ENCODE assay signal across 20 mouse cellular contexts in the genomic region with DNA sequence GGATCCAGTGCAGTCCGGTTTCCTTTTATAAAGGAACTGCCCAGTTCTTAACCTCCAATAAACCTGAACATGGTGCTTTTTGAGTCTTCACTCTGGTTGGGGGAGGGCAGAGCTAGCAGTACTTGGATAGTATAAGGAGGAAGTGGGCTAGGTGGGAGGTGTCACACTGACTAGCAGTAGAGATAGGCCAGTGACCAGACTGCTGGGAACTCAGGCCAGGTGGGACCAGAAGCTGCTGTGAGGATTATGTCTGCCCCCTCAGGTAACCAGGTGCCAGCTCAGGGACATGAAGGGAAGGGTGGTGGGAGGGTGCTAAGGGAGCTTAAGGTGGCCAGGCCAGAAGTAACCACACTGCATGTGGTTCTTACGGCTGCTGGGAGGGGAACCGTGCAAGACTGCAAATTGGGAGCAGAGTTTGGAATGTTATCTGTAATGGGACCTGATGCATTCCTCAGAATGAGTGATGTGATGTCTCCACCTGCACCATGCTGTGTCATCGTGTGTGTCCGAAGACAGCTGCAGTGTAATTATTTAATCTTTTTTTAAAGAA. TPM values are rescaled to one million over a fixed set of nuclear protein-coding genes. Genes with fewer than 3 reads are reported as not detected.
A peak's percentile ranks its signal among the peaks of the same experiment; 100 is the strongest.
DNase-seq lines count a peak whose midpoint lies in the region; ATAC-seq and TF ChIP-seq lines count a peak whose summit lies in the region.
"Had no signal": no experiment of that assay in that cellular context is flagged by ENCODE, and none has a peak within 500 bp of the region (broad histone marks: within the 10 kb centered on the region; RNA-seq: fewer than 3 reads in every experiment).

No protein-coding gene starts in this region.

- no peak for TF ChIP-seq POLR2A in liver, adult 2 months (IDR thresholded peaks at IDR 0.05; ENCODE audit: extremely low read depth, insufficient read depth, low read length)

- H3K27ac ChIP-seq in liver, adult 2 months (replicated peaks; ENCODE audit: insufficient read depth, low read depth, low read length): no peak overlapping the region
- H3K27ac ChIP-seq in liver, postnatal 0 days (ENCODE audit: low read depth): no peak overlapping the region
- peak overlapping the region; percentile 90 for H3K27ac ChIP-seq in liver, embryonic 13.5 days
- H3K27ac ChIP-seq: embryonic facial prominence, embryonic 13.5 days; hindbrain, embryonic 10.5 days; left cerebral cortex, adult 2 months; midbrain, embryonic 15.5 days; stomach, embryonic 15.5 days had no signal

- WGBS in liver, adult 2 months: 81% methylated on average over 5 of the region's 5 CpGs
- 64% methylated on average over 5 of the region's 5 CpGs for WGBS in liver, postnatal 0 days (ENCODE audit: insufficient replicate concordance)
- 49% methylated on average over 5 of the region's 5 CpGs for WGBS in liver, embryonic 13.5 days (ENCODE audit: insufficient replicate concordance)

- no peak overlapping the region for H3K9ac ChIP-seq in liver, adult 2 months (ENCODE audit: low read depth, low read length)
- H3K9ac ChIP-seq in liver, postnatal 0 days (replicated peaks): no peak overlapping the region
- H3K9ac ChIP-seq in liver, embryonic 13.5 days: 0 out of 2 replicates have a peak overlapping the region, but pooled peaks have one; percentile 15
- H3K9ac ChIP-seq: embryonic facial prominence, embryonic 13.5 days; midbrain, embryonic 15.5 days; stomach, embryonic 15.5 days had no signal

- H3K9me3 ChIP-seq in liver, postnatal 0 days (ENCODE audit: low read length): no peaks in the 10 kb centered on the region
- H3K9me3 ChIP-seq in G1E (replicated peaks): no peaks in the 10 kb centered on the region
- no peaks in the 10 kb centered on the region for H3K9me3 ChIP-seq in liver, embryonic 13.5 days (replicated peaks)
- H3K9me3 ChIP-seq: embryonic facial prominence, embryonic 13.5 days; hindbrain, embryonic 10.5 days; megakaryocyte, embryonic 14.5 days; midbrain, embryonic 15.5 days; stomach, embryonic 15.5 days had no signal

- no peaks in the 10 kb centered on the region for H3K27me3 ChIP-seq in liver, adult 2 months (ENCODE audit: control insufficient read depth, insufficient read depth, low read length)
- H3K27me3 ChIP-seq in liver, postnatal 0 days (ENCODE audit: insufficient read depth, low read length): no peaks in the 10 kb centered on the region
- H3K27me3 ChIP-seq in G1E (ENCODE audit: insufficient read depth, low read length): no peaks in the 10 kb centered on the region
- H3K27me3 ChIP-seq in liver, embryonic 13.5 days: no peaks in the 10 kb centered on the region
- H3K27me3 ChIP-seq: embryonic facial prominence, embryonic 13.5 days; megakaryocyte, embryonic 14.5 days; midbrain, embryonic 15.5 days; stomach, embryonic 15.5 days had no signal

- DNase-seq in cerebellum, adult 9-10 months: peak; percentile 1
- no peak for DNase-seq in cerebellum, postnatal 36 days
- DNase-seq in liver, adult 2 months (ENCODE audit: extremely low read depth, low read depth, low spot score): peak; percentile 26
- no peak for DNase-seq in liver, postnatal 0 days
- DNase-seq in G1E (ENCODE audit: low spot score): peak; percentile 48
- DNase-seq in liver, embryonic 13.5 days: no peak
- DNase-seq in layer of hippocampus, postnatal 25 days (ENCODE audit: extremely low spot score in 1 of 2, low spot score in 1 of 2): no peak
- DNase-seq in gastrocnemius, postnatal 4 days (ENCODE audit: low spot score in 2 of 2): no peak
- DNase-seq: B cell, adult 2 months; cerebellum, adult 8-10 months; kidney, adult 18-20 months; lung, adult 2 months; retina, postnatal 1 day had no signal

- H3K4me3 ChIP-seq in liver, adult 2 months (ENCODE audit: insufficient read depth, low read depth, low read length): no peak overlapping the region
- no peak overlapping the region for H3K4me3 ChIP-seq in liver, postnatal 0 days (ENCODE audit: low read depth, low read length)
- H3K4me3 ChIP-seq in G1E (ENCODE audit: low read depth, low read length): peak overlapping the region; percentile 100; the same call in 1 of the 2 replicates
- no peak overlapping the region for H3K4me3 ChIP-seq in liver, embryonic 13.5 days (replicated peaks)
- H3K4me3 ChIP-seq: embryonic facial prominence, embryonic 13.5 days; hindbrain, embryonic 10.5 days; left cerebral cortex, adult 2 months; megakaryocyte, embryonic 14.5 days; midbrain, embryonic 15.5 days; stomach, embryonic 15.5 days had no signal

- H3K4me2 ChIP-seq in liver, postnatal 0 days (ENCODE audit: low read depth, low read length): no peak overlapping the region
- no peak overlapping the region for H3K4me2 ChIP-seq in liver, embryonic 13.5 days
- H3K4me2 ChIP-seq: embryonic facial prominence, embryonic 13.5 days; midbrain, embryonic 15.5 days; stomach, embryonic 15.5 days had no signal

- H3K79me2 ChIP-seq in liver, adult 2 months (ENCODE audit: control insufficient read depth, insufficient read depth, low read length): peaks cover 12% of the 10 kb centered on the region; the same call in 1 of the 2 replicates

- ATAC-seq in liver, postnatal 0 days: no peak
- ATAC-seq in G1E (ENCODE audit: extremely low read depth, insufficient number of reproducible peaks, low FRiP score, poor library complexity, severe bottlenecking): peak; percentile 23; the same call in 1 of the 2 replicates
- no peak for ATAC-seq in liver, embryonic 13.5 days (ENCODE audit: low read depth)
- ATAC-seq: forebrain, embryonic 16.5 days; midbrain, embryonic 15.5 days had no signal

- TF ChIP-seq EP300 in liver, postnatal 0 days (IDR thresholded peaks at IDR 0.05; ENCODE audit: low read depth): no peak

- no peak for TF ChIP-seq CTCF in liver, adult 2 months (IDR thresholded peaks at IDR 0.05; ENCODE audit: low read depth, low read length)
- TF ChIP-seq CTCF in liver, postnatal 0 days (IDR thresholded peaks at IDR 0.05; ENCODE audit: low read depth): no peak
- TF ChIP-seq CTCF in G1E (IDR thresholded peaks at IDR 0.05; ENCODE audit: low read depth, low read length): no peak

- H3K36me3 ChIP-seq in liver, adult 2 months (ENCODE audit: control insufficient read depth, insufficient read depth, low read length): peaks cover 15% of the 10 kb centered on the region
- peaks cover 69% of the 10 kb centered on the region for H3K36me3 ChIP-seq in liver, postnatal 0 days (replicated peaks; ENCODE audit: insufficient read depth, low read length)
- H3K36me3 ChIP-seq in G1E (replicated peaks): peaks cover 81% of the 10 kb centered on the region
- H3K36me3 ChIP-seq in liver, embryonic 13.5 days: peaks cover 80% of the 10 kb centered on the region

- peaks cover 7% of the 10 kb centered on the region for H3K4me1 ChIP-seq in liver, adult 2 months (ENCODE audit: control insufficient read depth, insufficient read depth, low read length)
- H3K4me1 ChIP-seq in liver, postnatal 0 days (ENCODE audit: insufficient read depth): peaks cover 10% of the 10 kb centered on the region
- peaks cover 79% of the 10 kb centered on the region for H3K4me1 ChIP-seq in G1E (ENCODE audit: insufficient read depth, low read depth, low read length)
- peaks cover 67% of the 10 kb centered on the region for H3K4me1 ChIP-seq in liver, embryonic 13.5 days (replicated peaks)

RNA-seq across cellular contexts. Expression of a gene that starts 4.2 kb away (rescaled TPM):
- 6.5 and 12.5 TPM in 2 replicates for total RNA-seq in liver, adult 2 months (2014; rRNA removed)
- 32.6 and 69.6 TPM in 2 replicates for polyA plus RNA-seq in liver, adult 2 months (2012; rRNA removed)
- polyA plus RNA-seq in liver, postnatal 0 days (2015; fragmentation: Nextera tagmentation; extraction: Ambion mirVana): 32.4 and 32.5 TPM in 2 replicates
- total RNA-seq in G1E (2014; fragmentation: Nextera tagmentation) (40.3 and 47.7 TPM in 2 replicates), G1E (2017) (66.9 and 71.7 TPM in 2 replicates)
- polyA plus RNA-seq in G1E (2012): 297 and 313 TPM in 2 replicates
- polyA plus RNA-seq in liver, embryonic 13.5 days (2015; fragmentation: Nextera tagmentation; extraction: Ambion mirVana): 89.6 and 90.5 TPM in 2 replicates
- 10 to 100 TPM; 23.5 to 25.5 TPM for total RNA-seq in layer of hippocampus, postnatal 25 days (2021)
- 10 to 100 TPM; 25.0 to 28.7 TPM for total RNA-seq in gastrocnemius, postnatal 4 days (2021)

RNA-seq across cellular contexts. Expression of a gene that starts 6.2 kb away (rescaled TPM):
- 51.7 and 60.4 TPM in 2 replicates for total RNA-seq in liver, adult 2 months (2014; rRNA removed)
- 91.8 and 98.3 TPM in 2 replicates for polyA plus RNA-seq in liver, adult 2 months (2012; rRNA removed)
- 128 and 129 TPM in 2 replicates for polyA plus RNA-seq in liver, postnatal 0 days (2015; fragmentation: Nextera tagmentation; extraction: Ambion mirVana)
- total RNA-seq in G1E (2014; fragmentation: Nextera tagmentation): 198 and 222 TPM in 2 replicates
- total RNA-seq in G1E (2017): 173 and 175 TPM in 2 replicates
- polyA plus RNA-seq in G1E (2012): 475 and 545 TPM in 2 replicates
- polyA plus RNA-seq in liver, embryonic 13.5 days (2015; fragmentation: Nextera tagmentation; extraction: Ambion mirVana): 282 and 290 TPM in 2 replicates
- 100 to 1,000 TPM; 118 to 122 TPM for total RNA-seq in layer of hippocampus, postnatal 25 days (2021)
- total RNA-seq in gastrocnemius, postnatal 4 days (2021): 100 to 1,000 TPM; 146 to 158 TPM

RNA-seq across cellular contexts. Expression of a gene that starts 12.7 kb away (rescaled TPM):
- total RNA-seq in liver, adult 2 months (2014; rRNA removed): 17.6 and 27.9 TPM in 2 replicates
- polyA plus RNA-seq in liver, adult 2 months (2012; rRNA removed): 44.1 and 47.4 TPM in 2 replicates
- polyA plus RNA-seq in liver, postnatal 0 days (2015; fragmentation: Nextera tagmentation; extraction: Ambion mirVana): 16.6 TPM in 2 replicates
- 1.2 and 5.1 TPM in 2 replicates for total RNA-seq in G1E (2014; fragmentation: Nextera tagmentation)
- 0.66 and 0.93 TPM in 2 replicates for total RNA-seq in G1E (2017)
- 2.4 and 3.1 TPM in 2 replicates for polyA plus RNA-seq in G1E (2012)
- 9.4 and 10.1 TPM in 2 replicates for polyA plus RNA-seq in liver, embryonic 13.5 days (2015; fragmentation: Nextera tagmentation; extraction: Ambion mirVana)
- total RNA-seq in layer of hippocampus, postnatal 25 days (2021): 10 to 100 TPM; 10.5 to 11.4 TPM
- 1 to 10 TPM; 3.9 to 4.5 TPM for total RNA-seq in gastrocnemius, postnatal 4 days (2021)

RNA-seq across cellular contexts. Expression of a gene that starts 23.7 kb away (rescaled TPM):
- 14.8 and 17.1 TPM in 2 replicates for total RNA-seq in liver, adult 2 months (2014; rRNA removed)
- polyA plus RNA-seq in liver, adult 2 months (2012; rRNA removed): 112 and 186 TPM in 2 replicates
- 3.5 and 5.4 TPM in 2 replicates for polyA plus RNA-seq in liver, postnatal 0 days (2015; fragmentation: Nextera tagmentation; extraction: Ambion mirVana)
- total RNA-seq in G1E (2014; fragmentation: Nextera tagmentation) (not detected in 2 replicates), G1E (2017) (0.05 TPM in 1 of 2 replicates, not detected in the other)
- polyA plus RNA-seq in G1E (2012): 0.04 and 0.05 TPM in 2 replicates
- 4.2 and 4.8 TPM in 2 replicates for polyA plus RNA-seq in liver, embryonic 13.5 days (2015; fragmentation: Nextera tagmentation; extraction: Ambion mirVana)
- 10 to 100 TPM; 50.7 to 77.1 TPM for total RNA-seq in layer of hippocampus, postnatal 25 days (2021)
- total RNA-seq in gastrocnemius, postnatal 4 days (2021): 1 to 10 TPM; 8.2 to 9.7 TPM

Comparison
In these comparisons a context has a peak if more than half of its experiments do, and no peak if none do; other contexts are left out.
1. DNase-seq: peak in cerebellum, adult 9-10 months (single experiment), liver, adult 2 months (single experiment) and G1E (single experiment); none in cerebellum, postnatal 36 days (0 of 2), liver, postnatal 0 days (single experiment), liver, embryonic 13.5 days (single experiment), layer of hippocampus, postnatal 25 days (0 of 2) and gastrocnemius, postnatal 4 days (0 of 2).